Mouse (Mus musculus): ENCODE measurements around the gene Mdk.
A peak's percentile ranks its signal among the peaks of the same experiment; 100 is the strongest.

The Mdk gene

DNA sequence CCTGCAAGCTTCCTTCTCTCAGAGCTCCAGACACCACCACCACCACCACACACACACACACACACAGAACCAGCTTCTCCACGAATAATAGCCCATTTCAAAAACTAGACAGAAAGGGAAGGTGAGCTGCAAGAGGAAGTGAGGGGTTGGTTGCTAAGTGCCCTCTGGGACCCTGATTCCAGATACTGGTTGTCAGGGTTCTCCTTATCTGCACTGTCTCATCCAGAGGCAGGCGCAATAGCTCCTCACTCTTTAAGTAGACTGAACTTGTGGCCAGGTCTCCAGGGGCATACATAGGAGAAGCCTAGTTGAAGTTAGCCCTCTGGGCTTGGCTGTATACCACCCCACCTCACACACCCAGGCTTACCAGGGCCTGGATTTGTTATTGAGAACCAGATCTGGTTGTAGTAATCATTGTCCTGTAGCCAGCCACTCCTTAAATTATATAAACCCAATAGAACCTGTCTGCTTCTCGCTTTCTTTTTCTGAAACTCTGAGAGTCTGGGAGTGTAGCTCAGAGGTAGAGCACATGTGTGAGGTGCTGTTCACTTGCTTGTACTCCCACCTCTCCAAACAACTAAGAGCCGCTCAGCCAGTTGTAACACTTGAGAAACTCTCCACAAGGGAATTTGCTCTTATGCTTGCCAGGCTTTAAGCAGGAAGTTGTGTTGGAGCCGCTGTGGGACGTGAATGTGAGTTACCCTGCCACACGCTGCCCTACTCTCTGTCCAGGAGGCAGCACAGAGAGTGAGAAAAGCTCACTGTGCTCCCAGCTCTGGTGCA is 18.6 kb downstream of the Mdk start:
- peak; percentile 60 for DNase-seq (ENCODE audit: low spot score)

DNA sequence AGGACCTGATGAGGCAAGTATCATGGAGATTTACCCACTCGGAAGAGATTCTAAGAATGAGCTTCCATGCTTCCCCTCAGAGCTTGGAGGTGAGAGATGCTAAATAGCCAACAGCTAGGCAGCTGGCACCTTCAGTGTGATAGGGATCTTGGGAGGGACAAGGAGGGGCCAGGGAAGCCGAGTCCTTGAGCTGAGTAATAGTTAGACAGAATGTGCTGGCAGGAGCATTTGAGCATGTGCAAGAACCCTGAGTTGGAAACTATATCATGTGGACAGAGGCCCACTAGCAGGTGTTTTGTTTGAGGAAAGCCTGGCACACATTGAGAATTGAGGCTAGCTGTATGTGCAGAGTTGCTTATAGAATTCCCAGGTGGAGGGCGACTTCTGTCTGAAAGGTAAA is 19.5 kb downstream of the Mdk start:
- no peak for DNase-seq (ENCODE audit: low spot score)

DNA sequence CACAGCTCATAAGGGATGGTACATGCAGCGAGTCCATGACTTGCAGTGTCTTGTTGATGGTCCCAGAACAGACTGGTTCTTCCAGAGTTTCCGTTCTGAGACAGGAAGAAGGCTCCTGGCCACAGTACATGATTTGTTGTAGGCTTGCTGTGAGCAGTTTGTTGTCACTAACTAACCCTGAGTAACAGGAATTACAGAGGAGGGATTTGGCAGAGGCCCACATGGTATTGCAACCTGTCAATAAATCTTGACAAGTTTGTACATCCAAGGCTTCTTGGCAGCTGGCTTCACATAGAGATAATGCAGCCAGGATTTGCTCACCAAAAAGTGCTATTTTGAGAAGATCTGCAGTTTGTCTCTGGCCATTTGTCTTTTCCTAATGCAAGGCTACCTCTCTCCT is 26.0 kb downstream of the Mdk start:
- no peak for DNase-seq (ENCODE audit: low spot score)

DNA sequence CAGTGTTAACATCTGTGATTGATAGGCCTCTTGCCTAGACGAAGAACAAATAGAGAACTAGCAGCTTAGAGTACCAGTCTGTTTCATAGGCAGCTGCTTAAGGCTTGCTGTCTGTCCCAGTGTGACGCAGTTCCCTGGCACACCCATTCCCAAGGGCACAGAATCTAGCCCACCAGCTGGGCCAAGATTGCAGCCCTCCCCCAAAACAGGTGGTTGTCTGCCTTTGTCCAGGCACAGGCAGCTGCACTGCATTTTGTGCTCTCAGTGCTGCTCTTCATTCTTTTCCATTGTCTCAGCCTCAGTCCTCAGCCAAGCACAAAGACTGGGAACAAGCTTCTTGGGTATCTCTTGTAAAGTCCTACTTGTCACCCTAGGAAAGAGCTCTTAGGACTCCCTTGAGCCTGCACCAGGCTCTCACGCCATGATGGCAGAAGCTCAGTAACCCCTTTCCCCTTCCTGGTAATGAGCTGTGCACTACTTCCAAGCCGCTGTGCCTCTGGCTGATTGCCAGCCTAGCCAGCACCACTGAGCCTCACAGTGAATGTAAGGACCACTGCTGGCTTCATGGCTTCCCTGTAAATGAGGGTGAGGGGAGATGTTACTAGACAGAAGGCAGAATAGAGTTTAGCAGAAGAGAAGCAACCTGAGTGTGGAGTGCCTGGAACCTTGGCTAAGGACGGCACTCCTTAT is 27.3 kb downstream of the Mdk start:
- DNase-seq (ENCODE audit: low spot score) = no peak

DNA sequence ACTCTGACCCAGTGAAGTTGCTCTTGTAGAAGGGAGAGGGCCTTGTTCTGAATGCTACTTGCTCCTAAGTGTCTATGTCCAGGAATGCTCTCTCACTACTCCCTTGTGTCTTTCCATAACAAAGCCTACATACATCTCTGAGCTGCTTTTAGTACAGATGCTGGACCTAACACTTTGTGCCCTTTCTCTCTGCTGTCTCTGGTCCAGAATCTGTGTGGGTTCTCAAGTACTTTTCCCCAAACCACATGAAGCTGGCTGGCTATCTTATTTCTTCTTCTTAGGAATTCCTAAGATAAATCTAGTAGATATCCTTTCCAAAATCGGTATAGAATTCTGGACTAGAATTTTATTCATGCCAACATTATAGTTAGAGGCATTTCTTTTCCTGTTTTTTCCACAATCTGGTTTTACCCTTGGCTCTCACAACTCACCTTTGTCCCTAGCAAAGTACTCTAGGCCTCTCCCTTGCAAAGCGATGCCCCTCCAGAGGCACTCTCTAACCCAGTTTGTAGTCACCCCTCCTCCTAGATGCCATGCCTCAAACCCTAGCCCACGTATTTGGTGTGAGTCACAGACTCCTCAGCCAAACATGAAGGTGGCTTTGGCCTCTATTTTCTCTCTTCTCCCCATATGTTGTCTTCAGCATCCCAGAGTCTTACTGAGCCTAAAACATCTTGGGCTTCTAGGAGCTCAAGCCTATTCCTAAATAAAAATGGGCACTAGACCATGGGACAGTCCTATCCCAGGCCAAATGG is 28.7 kb downstream of the Mdk start:
- DNase-seq (ENCODE audit: low spot score) = no peak

DNA sequence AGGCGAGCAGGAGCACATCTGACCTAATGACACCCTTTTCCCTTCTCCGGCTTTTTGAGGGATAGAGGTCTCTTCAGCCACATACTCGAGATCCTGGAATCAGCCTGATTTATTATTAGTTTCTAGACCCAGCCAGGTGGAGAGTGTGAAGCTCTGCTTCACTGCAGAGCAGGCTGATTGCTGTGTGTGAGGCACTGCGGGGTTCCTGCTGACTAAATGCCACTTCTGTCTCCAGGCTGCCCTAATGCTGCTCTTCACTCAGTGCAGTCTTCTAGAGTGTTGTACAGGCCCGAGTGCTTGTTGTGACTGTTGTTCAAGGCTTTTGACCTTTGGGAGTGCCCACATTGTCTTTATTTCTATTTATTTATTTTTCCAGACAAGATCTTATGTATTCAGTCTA is 29.8 kb downstream of the Mdk start:
- no peak for DNase-seq (ENCODE audit: low spot score)

DNA sequence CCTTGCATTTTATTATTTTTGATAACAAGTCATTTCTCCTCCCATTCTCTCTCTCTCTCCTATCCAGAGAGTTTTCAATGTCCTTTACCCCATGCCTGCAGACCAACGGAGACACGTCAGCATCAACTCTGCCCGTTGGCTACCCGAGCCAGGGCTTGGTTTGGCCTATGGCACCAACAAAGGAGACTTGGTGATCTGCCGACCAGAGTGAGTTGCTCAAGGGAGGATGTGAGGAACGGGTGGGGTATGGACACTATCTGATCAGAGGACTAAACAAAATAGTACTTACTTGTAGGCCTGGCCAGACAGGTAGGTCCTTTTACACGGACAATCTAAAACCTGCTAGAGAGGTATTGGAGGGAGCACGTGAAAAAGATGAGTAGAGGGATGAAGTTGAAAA is 31.7 kb downstream of the Mdk start:
- DNase-seq (ENCODE audit: low spot score) = no peak

DNA sequence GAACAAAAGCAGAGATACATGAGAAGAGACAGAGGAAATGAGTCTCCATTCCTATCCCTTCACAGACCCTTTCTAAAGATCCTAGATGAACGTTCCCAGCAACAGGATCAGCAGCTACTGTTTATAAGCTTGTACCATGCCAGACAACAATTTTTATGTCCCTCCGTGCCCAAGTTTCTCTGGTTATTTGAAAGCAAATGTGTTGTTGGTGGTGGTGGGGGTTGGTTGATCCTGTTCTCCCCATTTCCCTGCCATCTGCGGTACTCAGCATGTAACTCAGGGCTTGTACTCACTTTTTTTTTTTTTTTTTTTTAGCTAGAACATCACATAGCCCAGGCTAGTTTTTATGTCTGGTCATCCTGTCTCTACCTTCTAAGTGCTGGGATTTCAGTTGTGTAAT is 33.0 kb downstream of the Mdk start:
- no peak for DNase-seq (ENCODE audit: low spot score)

DNA sequence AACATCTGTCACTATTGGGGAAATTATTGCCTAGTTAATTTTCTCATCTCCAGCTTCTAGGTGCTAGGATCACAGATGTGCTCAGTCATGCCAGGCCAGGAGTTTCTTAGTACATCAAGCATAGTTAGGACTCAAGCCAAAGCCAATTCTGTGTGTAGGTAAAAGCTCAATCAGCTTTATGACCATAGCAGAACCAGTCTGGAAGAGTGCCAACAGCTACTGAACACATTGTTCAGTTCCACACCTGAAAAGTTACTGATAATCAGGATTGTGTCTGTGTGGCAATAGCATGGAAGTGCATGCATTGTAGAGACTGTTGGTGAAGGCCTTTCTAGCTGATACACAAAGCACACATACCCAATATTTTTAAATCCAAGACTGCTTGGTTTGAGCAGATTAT is 34.1 kb downstream of the Mdk start:
- DNase-seq (ENCODE audit: low spot score) = no peak

DNA sequence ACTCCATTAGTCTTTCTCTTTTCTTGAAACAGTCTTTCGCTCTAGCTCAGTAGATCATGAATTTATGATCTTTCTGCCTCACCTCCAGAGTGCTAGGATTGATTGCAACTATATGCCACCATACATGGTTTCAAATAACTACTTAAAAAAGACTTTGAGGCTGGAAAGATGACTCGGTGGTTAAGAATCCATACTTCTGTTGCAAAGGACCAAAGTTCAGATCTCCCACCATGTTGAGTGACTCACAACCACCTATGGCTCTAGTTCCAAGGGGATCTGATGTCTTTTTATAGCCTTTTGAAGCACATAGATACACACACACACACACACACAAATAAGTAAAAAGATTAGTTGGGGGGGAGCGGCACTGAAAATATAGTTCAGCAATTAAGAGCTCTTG is 36.7 kb downstream of the Mdk start:
- no peak for DNase-seq (ENCODE audit: low spot score)

DNA sequence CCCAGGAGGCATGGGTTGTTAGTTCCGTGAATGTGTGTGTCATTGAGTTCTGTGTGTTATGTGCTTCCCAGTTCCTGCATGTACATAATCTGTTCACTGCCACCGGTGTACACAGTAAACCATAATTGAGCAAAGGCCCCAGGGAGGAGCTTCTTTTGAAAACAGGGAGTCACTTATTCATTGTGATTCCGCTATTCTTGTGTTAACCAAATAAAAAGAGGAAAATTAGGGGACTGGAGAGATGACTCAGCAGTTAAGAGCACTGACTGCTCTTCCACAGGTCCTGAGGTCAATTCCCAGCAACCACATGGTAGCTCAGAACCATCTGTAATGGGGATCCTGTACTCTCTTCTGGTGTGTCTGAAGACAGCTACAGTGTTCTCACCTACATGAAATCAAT is 37.4 kb downstream of the Mdk start:
- no peak for DNase-seq (ENCODE audit: low spot score)

DNA sequence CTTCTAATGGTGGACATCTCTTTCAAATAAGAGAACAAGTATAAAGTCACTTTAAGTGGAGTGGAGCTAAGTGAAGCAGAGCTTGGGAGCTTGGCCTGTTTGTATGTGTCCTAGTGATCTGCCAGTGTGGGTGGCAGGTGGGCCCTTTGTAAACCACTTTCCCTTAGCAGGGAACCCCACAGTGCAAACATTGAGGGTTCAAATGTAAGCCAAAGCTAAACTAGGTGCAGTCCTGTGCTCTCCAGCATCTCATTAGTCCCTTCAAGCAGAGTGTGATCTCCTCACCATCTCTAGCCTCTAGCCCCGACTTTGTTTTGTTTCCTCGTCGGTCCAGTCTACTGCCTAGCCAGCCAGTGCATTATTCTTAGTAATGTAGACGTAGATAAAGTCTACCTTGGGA is 47.5 kb downstream of the Mdk start:
- DNase-seq (ENCODE audit: low spot score) = no peak

DNA sequence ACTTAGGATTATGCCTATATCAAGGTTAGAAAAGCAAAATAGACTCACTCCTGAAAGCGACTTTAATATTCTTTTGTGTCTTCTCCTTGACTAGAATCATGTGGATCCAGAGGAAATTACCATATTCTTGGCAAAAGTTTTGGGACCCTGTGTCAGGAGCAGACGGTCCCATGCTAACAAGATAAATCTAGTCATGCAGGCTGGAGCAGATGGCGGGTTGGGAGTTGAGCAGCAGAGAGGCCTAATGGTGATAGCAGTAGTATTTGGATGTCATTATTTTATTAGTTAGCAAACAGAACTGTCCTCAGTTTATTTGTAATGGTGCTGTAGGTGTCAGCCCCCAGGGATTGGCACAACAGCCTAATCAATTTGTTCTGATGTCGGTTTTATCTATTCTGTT is 48.1 kb downstream of the Mdk start:
- no peak for DNase-seq (ENCODE audit: low spot score)

All from lung, postnatal 25 days (tissue).